Mouse (Mus musculus) CH12.LX (cell line): ENCODE measurements around the gene Phpt1. TPM values are rescaled to one million over a fixed set of nuclear protein-coding genes. Genes with fewer than 3 reads are reported as not detected.

Experiments
- DNase-seq: peaks from one replicate; pipeline ENCODE4 v3.0.0-alpha.2; 2013; ENCODE audit errors: extremely low read depth
- H3K27ac ChIP-seq: 2 replicates; pipeline ENCODE4 v1.5.1; 2012; ENCODE audit warnings: low read depth, mild to moderate bottlenecking, control low read depth, moderate library complexity; ENCODE audit not compliant: insufficient read depth
- H3K27me3 ChIP-seq: replicated peaks from 2 replicates; pipeline ENCODE3; 2012; ENCODE audit warnings: inconsistent platforms
- H3K36me3 ChIP-seq, 2 experiments: replicated peaks in 1 of 2; 2 replicates each; pipeline versions ENCODE3 to v1.6.1; 2012; ENCODE audit warnings: inconsistent platforms in 1 of 2, low read length in 1 of 2, mild to moderate bottlenecking in 1 of 2, mixed read lengths in 1 of 2, moderate library complexity in 1 of 2; ENCODE audit not compliant: control insufficient read depth in 1 of 2, insufficient read depth in 1 of 2
- H3K4me1 ChIP-seq, 2 experiments: 2 replicates each; pipeline ENCODE4 v1.6.1; 2012; ENCODE audit warnings: inconsistent platforms in 1 of 2, moderate library complexity in 1 of 2; ENCODE audit not compliant: insufficient read depth in 2 of 2, control insufficient read depth in 1 of 2
- H3K4me2 ChIP-seq: 2 replicates; pipeline ENCODE4 v1.6.1; 2012; ENCODE audit warnings: low read depth, mild to moderate bottlenecking, control low read depth; ENCODE audit not compliant: poor library complexity, insufficient read depth, severe bottlenecking
- H3K4me3 ChIP-seq, 3 experiments: fragments of 150-350 bp in 1 of 3; sonication (generic) in 1 of 3; replicated peaks in 1 of 3; 2 replicates each; pipeline versions ENCODE3 to v1.5.1; 2011 to 2012; ENCODE audit warnings: low read depth in 2 of 3, low read length in 2 of 3, mild to moderate bottlenecking in 2 of 3, moderate library complexity in 2 of 3, control low read depth in 1 of 3, improper control_type of control experiment in 1 of 3, inconsistent platforms in 1 of 3, mixed read lengths in 1 of 3; ENCODE audit not compliant: poor library complexity in 1 of 3
- H3K79me2 ChIP-seq: replicated peaks from 2 replicates; pipeline ENCODE4 v1.6.1; 2012; ENCODE audit warnings: mild to moderate bottlenecking, moderate library complexity; ENCODE audit not compliant: control insufficient read depth, poor library complexity, insufficient read depth, severe bottlenecking; ENCODE audit errors: extremely low read depth
- H3K9ac ChIP-seq: 2 replicates; pipeline ENCODE4 v1.6.1; 2012; ENCODE audit warnings: low read depth, mild to moderate bottlenecking, control low read depth, moderate library complexity; ENCODE audit not compliant: insufficient read depth
- H3K9me3 ChIP-seq: replicated peaks from 2 replicates; pipeline ENCODE3; 2012; ENCODE audit warnings: low read length, inconsistent platforms, mixed read lengths
- BHLHE40 ChIP-seq: IDR thresholded peaks from 2 replicates; pipeline ENCODE4 v1.6.1; 2011; ENCODE audit warnings: mild to moderate bottlenecking, low read depth, low read length, improper control_type of control experiment
- CHD1 ChIP-seq: IDR thresholded peaks from 2 replicates; pipeline ENCODE4 v1.6.1; 2012; ENCODE audit warnings: low read depth, low read length, improper control_type of control experiment, inconsistent platforms
- CHD2 ChIP-seq: IDR thresholded peaks from 2 replicates; pipeline ENCODE4 v1.6.1; 2011; ENCODE audit warnings: low read length, improper control_type of control experiment
- CTCF ChIP-seq, 2 experiments: IDR thresholded peaks in 1 of 2; conservative IDR thresholded peaks in 1 of 2; 2 replicates each; pipeline ENCODE4 v1.5.1; 2011 to 2012; ENCODE audit warnings: low read depth in 2 of 2, low read length in 2 of 2, improper control_type of control experiment in 1 of 2, inconsistent platforms in 1 of 2, mild to moderate bottlenecking in 1 of 2, moderate library complexity in 1 of 2
- ELF1 ChIP-seq: IDR thresholded peaks from 2 replicates; pipeline ENCODE4 v1.6.1; 2014; ENCODE audit warnings: low read depth, mild to moderate bottlenecking, inconsistent platforms, low read length, improper control_type of control experiment
- EP300 ChIP-seq: IDR thresholded peaks from 2 replicates; pipeline ENCODE4 v1.6.1; 2011; ENCODE audit warnings: low read length, improper control_type of control experiment
- GABPA ChIP-seq: IDR thresholded peaks from 2 replicates; pipeline ENCODE4 v1.6.1; 2012; ENCODE audit warnings: low read depth, low read length, improper control_type of control experiment, inconsistent platforms; ENCODE audit not compliant: insufficient replicate concordance
- IRF4 ChIP-seq: IDR thresholded peaks from 2 replicates; pipeline ENCODE4 v1.6.1; 2014; ENCODE audit warnings: low read depth, mild to moderate bottlenecking, inconsistent platforms, low read length, improper control_type of control experiment
- JUN ChIP-seq: IDR thresholded peaks from 2 replicates; pipeline ENCODE4 v1.6.1; 2011; ENCODE audit warnings: low read depth, mild to moderate bottlenecking, low read length, improper control_type of control experiment, moderate library complexity; ENCODE audit not compliant: insufficient read depth
- JUND ChIP-seq: conservative IDR thresholded peaks from 2 replicates; pipeline ENCODE4 v1.6.1; 2011; ENCODE audit warnings: low read depth, low read length, improper control_type of control experiment
- KAT2A ChIP-seq: IDR thresholded peaks from 2 replicates; pipeline ENCODE4 v1.6.1; 2012; ENCODE audit warnings: low read length, improper control_type of control experiment, inconsistent platforms; ENCODE audit not compliant: insufficient replicate concordance
- MAFK ChIP-seq: IDR thresholded peaks from 2 replicates; pipeline ENCODE4 v1.6.1; 2011; ENCODE audit warnings: low read length, improper control_type of control experiment; ENCODE audit not compliant: insufficient replicate concordance
- MAX ChIP-seq: IDR thresholded peaks from 2 replicates; pipeline ENCODE4 v1.6.1; 2011; ENCODE audit warnings: low read length, improper control_type of control experiment
- MAZ ChIP-seq: IDR thresholded peaks from 2 replicates; pipeline ENCODE4 v1.6.1; 2012; ENCODE audit warnings: low read depth, mild to moderate bottlenecking, inconsistent platforms, low read length, improper control_type of control experiment, moderate library complexity
- MYC ChIP-seq: IDR thresholded peaks from 2 replicates; pipeline ENCODE4 v1.6.1; 2011; ENCODE audit warnings: low read depth, mild to moderate bottlenecking, improper control_type of control experiment, low read length
- NELFE ChIP-seq: IDR thresholded peaks from 2 replicates; pipeline ENCODE4 v1.6.1; 2011; ENCODE audit warnings: low read depth, low read length, improper control_type of control experiment
- PAX5 ChIP-seq: IDR thresholded peaks from 2 replicates; pipeline ENCODE4 v1.6.1; 2012; ENCODE audit warnings: low read length, inconsistent platforms, mixed read lengths
- POLR2A ChIP-seq: IDR thresholded peaks from 2 replicates; pipeline ENCODE4 v1.6.1; 2011; ENCODE audit warnings: low read depth, mild to moderate bottlenecking, improper control_type of control experiment, low read length
- POLR2AphosphoS2 ChIP-seq: IDR thresholded peaks from 2 replicates; pipeline ENCODE4 v1.6.1; 2011; ENCODE audit warnings: low read depth, low read length, improper control_type of control experiment
- RAD21 ChIP-seq: IDR thresholded peaks from 2 replicates; pipeline ENCODE4 v1.6.1; 2011; ENCODE audit warnings: low read depth, mild to moderate bottlenecking, low read length, improper control_type of control experiment, moderate library complexity
- RCOR1 ChIP-seq: conservative IDR thresholded peaks from 2 replicates; pipeline ENCODE4 v1.6.1; 2012; ENCODE audit warnings: low read depth, mild to moderate bottlenecking, inconsistent platforms, low read length, improper control_type of control experiment
- SIN3A ChIP-seq: IDR thresholded peaks from 2 replicates; pipeline ENCODE4 v1.6.1; 2012; ENCODE audit warnings: low read length, improper control_type of control experiment, inconsistent platforms
- SMC3 ChIP-seq: IDR thresholded peaks from 2 replicates; pipeline ENCODE4 v1.6.1; 2011; ENCODE audit warnings: low read depth, low read length, improper control_type of control experiment
- TCF12 ChIP-seq: IDR thresholded peaks from 2 replicates; pipeline ENCODE4 v1.6.1; 2014; ENCODE audit warnings: low read depth, mild to moderate bottlenecking, inconsistent platforms, low read length, improper control_type of control experiment
- UBTF ChIP-seq: IDR thresholded peaks from 2 replicates; pipeline ENCODE4 v1.6.1; 2012; ENCODE audit warnings: low read depth, mild to moderate bottlenecking, inconsistent platforms, low read length, improper control_type of control experiment, moderate library complexity
- USF2 ChIP-seq: conservative IDR thresholded peaks from 2 replicates; pipeline ENCODE4 v1.6.1; 2011; ENCODE audit warnings: low read depth, low read length, improper control_type of control experiment
- ZC3H11A ChIP-seq: IDR thresholded peaks from 2 replicates; pipeline ENCODE4 v1.6.1; 2012; ENCODE audit warnings: low read depth, mild to moderate bottlenecking, inconsistent platforms, low read length, improper control_type of control experiment
- ZKSCAN1 ChIP-seq: IDR thresholded peaks from 2 replicates; pipeline ENCODE4 v1.6.1; 2012; ENCODE audit warnings: low read depth, inconsistent platforms, low read length, improper control_type of control experiment, borderline replicate concordance
- ZMIZ1 ChIP-seq: IDR thresholded peaks from 2 replicates; pipeline ENCODE4 v1.6.1; 2012; ENCODE audit warnings: low read depth, mild to moderate bottlenecking, inconsistent platforms, low read length, improper control_type of control experiment
- ZNF384 ChIP-seq: IDR thresholded peaks from 2 replicates; pipeline ENCODE4 v1.6.1; 2012; ENCODE audit warnings: low read depth, low read length, improper control_type of control experiment, inconsistent platforms
- dilution Hi-C: fragments of 300-500 bp; cut with MboI; formaldehyde crosslinking; loops from 2 replicates; pipeline ENCODE4 v1.14.3; 2020; ENCODE audit warnings: low sequenced_read_pairs; ENCODE audit not compliant: extremely low pct_unique_long_range_greater_than_20kb, extremely low pct_ligation_motif_present
- in situ Hi-C: fragments of 300-500 bp; cut with MboI; formaldehyde crosslinking; loops from 3 replicates; pipeline ENCODE4 v1.14.3; 2019; ENCODE audit warnings: low sequenced_read_pairs, low pct_ligation_motif_present, low pct_unique_long_range_greater_than_20kb, mixed read lengths
- polyA plus RNA-seq: library from polyadenylated mRNA; unstranded; fragments of >175 nt; gene quantifications from 2 replicates; pipeline ENCODE4 v1.2.1, GENCODE M21; 2012; ENCODE audit warnings: low read depth; ENCODE audit not compliant: insufficient read length
- total RNA-seq, 2 experiments: library from RNA; depleted of rRNA; stranded (reverse); fragments of 300-350 nt in 1 of 2; fragments of >200 nt in 1 of 2; gene quantifications; 2 replicates each; pipeline ENCODE4 v1.2.3; 2012 to 2014

Gene Phpt1
- total and polyA plus RNA-seq, 3 experiments, result 37.9 to 66.9 (median 46.6) TPM

- Histone ChIP-seq H3K4me1 (peaks cover 13 to 24% of the 10 kb centered on the region in 2 experiments), H3K27me3 (no peaks in the 10 kb centered on the region), H3K9ac (peak overlapping the region; percentile 90), H3K9me3 (no peaks in the 10 kb centered on the region), H3K27ac (peak overlapping the region; percentile 40; the same call in 1 of the 2 replicates), H3K36me3 (peaks cover 33 to 38% of the 10 kb centered on the region in 2 experiments), H3K4me2 (peak overlapping the region; percentile 69; the same call in 1 of the 2 replicates), H3K4me3 (peak overlapping the region; percentile 64 to 96 (median 91)), H3K79me2 (peaks cover 25% of the 10 kb centered on the region)
- DNase-seq, result no peak
- dilution Hi-C loops, result no loop called here
- TF ChIP-seq RAD21 (no peak), SMC3 (no peak), JUND (no peak), RCOR1 (no peak), ZKSCAN1 (no peak), UBTF (no peak), ZMIZ1 (no peak), CHD2 (no peak), JUN (no peak), MYC (no peak), CHD1 (no peak), ZC3H11A (no peak), USF2 (no peak), MAX (no peak), NELFE (no peak), MAZ (no peak), CTCF (conservative IDR thresholded peaks at IDR 0.05 in 1 of 2, IDR thresholded peaks at IDR 0.05 in 1 of 2; ENCODE audit: low read depth in 2 of 2, low read length in 2 of 2) (no peak), ELF1 (no peak), ZNF384 (no peak)
- in situ Hi-C loops, result loop anchor here (10.0 kb wide), 1 partner anchor 133 kb away; the partner anchor contains the start of genes Abca2 and Fut7
Measured at GRCm38 (mm10) chr2:25557964-25558360, 17.1 kb downstream of the Phpt1 start.

GRCm38 (mm10) chr2:25557221-25557963, 17.6 kb downstream of the Phpt1 start, which contains the start of gene Edf1:
Gene Edf1 (plus strand): TSS chr2:25557847.
- H3K9ac ChIP-seq, result peak within 1 kb of the TSS; percentile 97
- H3K27ac ChIP-seq, result peak within 1 kb of the TSS; percentile 40; the same call in 1 of the 2 replicates
- in situ Hi-C loops (loop anchor here (10.0 kb wide), 1 partner anchor 133 kb away; the partner anchor contains the start of genes Abca2 and Fut7), dilution Hi-C loops (no loop called here)
- peak within 1 kb of the TSS; percentile 64 to 96 (median 91) for H3K4me3 ChIP-seq
- H3K27me3 ChIP-seq, result no peaks in the 10 kb centered on the region
- H3K4me1 ChIP-seq, result peaks cover 15 to 30% of the 10 kb centered on the region in 2 experiments
- no peaks in the 10 kb centered on the region for H3K9me3 ChIP-seq
- peak within 1 kb of the TSS; percentile 81 for H3K4me2 ChIP-seq
- peak; percentile 82 for DNase-seq
- peaks cover 25% of the 10 kb centered on the region for H3K79me2 ChIP-seq
- H3K36me3 ChIP-seq, result peaks cover 28 to 33% of the 10 kb centered on the region in 2 experiments
- TF ChIP-seq MAX (peak; percentile 76), ZNF384 (peak; percentile 43; the same call in 1 of the 2 replicates), GABPA (no peak), TCF12 (peak; percentile 68; the same call in 1 of the 2 replicates), BHLHE40 (peak; percentile 92), EP300 (no peak), MAFK (no peak), ELF1 (peak; percentile 76), PAX5 (no peak), RCOR1 (peak; percentile 30; the same call in 1 of the 2 replicates), POLR2A (peak; percentile 95), KAT2A (0 out of 2 replicates have a peak, but pooled peaks have one; percentile 0), POLR2AphosphoS2 (peak; percentile 69; the same call in 1 of the 2 replicates), SIN3A (0 out of 2 replicates have a peak, but pooled peaks have one; percentile 81), RAD21 (no peak), ZKSCAN1 (no peak; the same call in 1 of the 2 replicates), IRF4 (peak; percentile 51; the same call in 1 of the 2 replicates), JUN (no peak), ZMIZ1 (peak; percentile 91)
